Mouse (Mus musculus): Measurements from ENCODE around the gene Tmprss11b.

GRCm38 (mm10) chr5:86684667-86685066, 8.5 kb upstream of the Tmprss11b start:
- no peak for TF ChIP-seq CTCF (IDR thresholded peaks at IDR 0.05; ENCODE audit: extremely low read depth, insufficient read depth, insufficient read length, insufficient replicate concordance)
- no peak for TF ChIP-seq POLR2A (IDR thresholded peaks at IDR 0.05; ENCODE audit: low read depth, low read length)
